Comparison of ENCODE assay signal across 7 mouse cellular contexts in the genomic region with DNA sequence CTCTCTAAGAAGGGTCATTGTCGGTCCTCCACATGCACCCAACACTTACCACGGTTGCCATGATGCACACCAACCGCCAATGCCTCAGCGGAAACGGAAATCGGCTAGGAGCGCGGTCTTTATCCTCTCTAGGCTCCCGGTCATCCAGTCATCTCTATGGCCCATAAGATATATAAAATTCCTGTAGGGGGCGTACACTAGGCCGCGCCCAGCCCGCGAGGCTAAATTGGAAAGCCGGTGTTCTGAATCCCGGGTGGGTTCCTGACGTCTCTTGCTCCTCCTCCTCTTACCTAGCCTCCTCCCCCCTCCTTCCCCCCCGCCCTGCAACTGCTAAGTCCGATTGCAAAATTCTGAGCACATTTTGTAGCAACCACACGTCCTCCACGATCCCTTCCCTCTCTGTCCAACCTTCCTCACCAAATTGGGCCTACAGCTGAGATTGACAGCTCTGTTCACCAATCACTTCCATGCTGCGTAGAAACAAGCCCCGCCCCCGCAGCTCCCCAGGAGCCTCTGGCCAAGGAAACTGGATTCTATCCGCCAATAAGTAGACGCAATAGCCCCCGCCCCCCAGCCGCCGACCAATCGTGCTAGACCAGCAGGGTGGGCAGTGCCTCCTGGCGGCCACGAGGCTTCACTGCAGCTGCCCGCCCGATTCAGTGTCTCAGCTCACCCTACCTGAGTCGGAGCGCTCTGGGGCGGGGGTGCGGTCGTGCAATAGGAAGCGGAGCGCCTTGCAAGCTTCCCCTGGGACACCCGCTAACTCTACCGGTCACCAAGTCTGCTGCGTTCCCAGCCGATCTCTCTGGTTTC. TPM values are rescaled to one million over a fixed set of nuclear protein-coding genes. Genes with fewer than 3 reads are reported as not detected.
DNase-seq lines count a peak whose midpoint lies in the region; ATAC-seq lines count a peak whose summit lies in the region.

A gene (plus strand): TSS at position 642 of the 813 bp plus-strand sequence.

- peak within 1 kb of the TSS; percentile 71 for H3K4me3 ChIP-seq in intestine, embryonic 16.5 days (ENCODE audit: low read length)
- H3K4me3 ChIP-seq in midbrain, embryonic 11.5 days (ENCODE audit: low read depth, low read length), result peak within 1 kb of the TSS; percentile 59

- H3K4me2 ChIP-seq in intestine, embryonic 16.5 days (ENCODE audit: low read depth, low read length), result peak within 1 kb of the TSS; percentile 84
- H3K4me2 ChIP-seq in midbrain, embryonic 11.5 days, result peak within 1 kb of the TSS; percentile 91

- peak; percentile 97 for ATAC-seq in intestine, embryonic 16.5 days
- ATAC-seq in midbrain, embryonic 11.5 days (ENCODE audit: low FRiP score), result peak; percentile 97

- 0% methylated on average over 42 of the region's 45 CpGs for WGBS in intestine, embryonic 16.5 days
- WGBS in midbrain, embryonic 11.5 days, result under 1% methylated on average over 45 of the region's 45 CpGs

- H3K9me3 ChIP-seq in intestine, embryonic 16.5 days (ENCODE audit: control insufficient read depth, low read length), result no peaks in the 10 kb centered on the region
- no peaks in the 10 kb centered on the region for H3K9me3 ChIP-seq in midbrain, embryonic 11.5 days (ENCODE audit: control insufficient read depth, low read length)

- peak within 1 kb of the TSS; percentile 91 for H3K9ac ChIP-seq in intestine, embryonic 16.5 days (ENCODE audit: low read depth, low read length)
- H3K9ac ChIP-seq in midbrain, embryonic 11.5 days (ENCODE audit: low read length), result peak within 1 kb of the TSS; percentile 80

- peaks cover 35% of the 10 kb centered on the region for H3K4me1 ChIP-seq in intestine, embryonic 16.5 days (ENCODE audit: control insufficient read depth, insufficient read depth, low read length)
- H3K4me1 ChIP-seq in midbrain, embryonic 11.5 days (ENCODE audit: control insufficient read depth, insufficient read depth, low read length), result peaks cover 31% of the 10 kb centered on the region

- peak within 1 kb of the TSS; percentile 86 for H3K27ac ChIP-seq in intestine, embryonic 16.5 days (ENCODE audit: low read length)
- peak within 1 kb of the TSS; percentile 41 for H3K27ac ChIP-seq in midbrain, embryonic 11.5 days (ENCODE audit: low read depth, low read length)

- H3K27me3 ChIP-seq in intestine, embryonic 16.5 days (replicated peaks; ENCODE audit: control insufficient read depth, insufficient read depth, low read length), result no peaks in the 10 kb centered on the region
- H3K27me3 ChIP-seq in midbrain, embryonic 11.5 days (ENCODE audit: control insufficient read depth, insufficient read depth, low read length), result no peaks in the 10 kb centered on the region

- peaks cover 3% of the 10 kb centered on the region; the same call in 1 of the 2 replicates for H3K36me3 ChIP-seq in intestine, embryonic 16.5 days (ENCODE audit: control insufficient read depth, insufficient read depth, low read length)
- peaks cover under 1% of the 10 kb centered on the region; the same call in 1 of the 2 replicates for H3K36me3 ChIP-seq in midbrain, embryonic 11.5 days (ENCODE audit: control insufficient read depth, insufficient read depth, low read length)

- intact Hi-C loops in left cerebral cortex, postnatal 36 days (cut with DNase I), result no loop called here

- peak; percentile 100 for DNase-seq in adrenal gland, adult 8-10 months
- peak; percentile 100 for DNase-seq in embryo, embryonic 9.5 days (ENCODE audit: extremely low spot score)
- DNase-seq in gastrocnemius, postnatal 4 days (ENCODE audit: low spot score in 2 of 2), result peak; percentile 100
- peak; percentile 100 for DNase-seq in left cerebral cortex, postnatal 36 days (ENCODE audit: low spot score in 2 of 2)
- peak; percentile 100 for DNase-seq in midbrain, embryonic 11.5 days (ENCODE audit: low spot score, missing footprints)
- DNase-seq in skeletal muscle tissue, adult 2 months (ENCODE audit: low read depth, low spot score), result peak; percentile 100

RNA-seq across cellular contexts. Expression of the gene that starts here (rescaled TPM):
- 10 to 100 TPM; 28.5 to 33.9 (median 29.8) TPM for total RNA-seq in adrenal gland, adult 8-10 months (2022)
- 100 to 1,000 TPM; 114 to 133 TPM for total RNA-seq in gastrocnemius, postnatal 4 days (2021)
- polyA plus RNA-seq in intestine, embryonic 16.5 days (2015; fragmentation: Nextera tagmentation; extraction: Ambion mirVana), result 49.4 and 53.1 TPM in 2 replicates
- 10 to 100 TPM; 14.1 to 16.9 TPM for total RNA-seq in left cerebral cortex, postnatal 36 days (2021)
- 26.5 and 26.8 TPM in 2 replicates for polyA plus RNA-seq in midbrain, embryonic 11.5 days (2014; fragmentation: Nextera tagmentation; extraction: Ambion mirVana)

Comparison
In these comparisons a context has a peak if more than half of its experiments do, and no peak if none do; other contexts are left out.
1. Peak in every context shown above with its lines: DNase-seq, ATAC-seq, H3K4me3 ChIP-seq and H3K27ac ChIP-seq.